Mouse (Mus musculus) activated CD4-positive, CD25-positive, alpha-beta regulatory T cell, adult 4 months (primary cell): ENCODE data around the gene Dbn1. TPM values are rescaled to one million over a fixed set of nuclear protein-coding genes. Genes with fewer than 3 reads are reported as not detected.

Experiments used
- ATAC-seq: one replicate; pipeline ENCODE4 v1.8.0; 2017
- polyA plus RNA-seq, 2 experiments: library from polyadenylated mRNA; unstranded; fragments of 100-300 nt; shearing (Covaris generic); gene quantifications; one replicate each; pipeline ENCODE4 v1.2.1; 2017

Gene Dbn1
- polyA plus RNA-seq: under 1 TPM in 1 of 2 experiments, not detected in 1; 0.25 TPM

- ATAC-seq: no peak
These were observed at the start of gene Dbn1 for GRCm38 (mm10) chr13:55487578-55488498. Gene Dbn1 (minus strand): TSS chr13:55488111.

DNA sequence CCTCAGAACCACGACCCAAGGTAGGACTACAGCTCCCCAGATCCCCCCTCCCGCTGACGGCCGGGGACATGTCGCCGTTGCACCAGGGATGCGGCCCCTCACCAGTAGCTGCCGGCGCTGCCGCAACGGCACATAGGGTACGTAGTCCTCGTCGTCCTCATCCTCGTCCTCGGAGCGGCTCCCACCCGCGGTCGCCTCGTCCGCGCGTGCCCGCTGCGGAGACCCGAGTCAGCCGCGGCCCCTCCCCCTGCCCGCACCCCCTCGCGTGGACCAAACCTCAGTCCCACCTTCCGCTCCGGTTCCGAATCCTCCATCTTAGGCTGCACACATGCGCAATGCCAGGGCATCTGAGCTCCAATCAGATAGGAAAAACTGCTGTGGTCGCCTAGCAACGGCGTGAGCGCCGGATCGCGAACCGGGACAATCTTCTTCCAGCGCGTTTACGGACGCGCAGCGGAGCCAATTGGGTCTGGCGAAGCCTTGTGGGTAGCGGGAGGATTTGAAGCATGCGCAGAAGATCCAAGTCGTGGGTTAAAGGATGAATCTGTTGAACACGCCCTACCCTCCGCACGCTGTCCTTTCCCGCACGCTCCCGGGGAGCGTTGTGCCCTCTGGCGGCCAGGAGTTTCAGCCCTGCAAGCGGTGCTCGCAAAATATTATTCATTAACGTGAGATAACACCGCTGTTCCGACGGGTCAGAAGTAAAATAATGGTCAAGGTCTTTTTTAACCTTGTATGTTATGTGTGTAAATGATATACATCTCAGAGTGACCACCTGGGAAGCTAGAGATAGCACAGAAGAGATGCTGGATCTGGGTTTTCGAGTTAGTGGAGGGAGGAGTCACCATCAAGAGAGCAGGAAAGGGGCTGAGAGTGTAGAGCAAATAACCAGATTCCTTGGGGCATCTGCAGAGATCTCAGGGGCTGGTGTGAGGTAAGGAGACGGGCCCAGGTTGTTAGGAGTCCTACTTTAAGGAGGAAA, 48.6 kb upstream of the Dbn1 start, which contains the start of gene Ddx41:
Ddx41 (minus strand) TSS at position 465 of the 982 bp plus-strand sequence.
- peak; percentile 94 for ATAC-seq

GRCm38 (mm10) chr13:55535796-55536193, 47.9 kb upstream of the Dbn1 start:
- no peak for ATAC-seq

DNA sequence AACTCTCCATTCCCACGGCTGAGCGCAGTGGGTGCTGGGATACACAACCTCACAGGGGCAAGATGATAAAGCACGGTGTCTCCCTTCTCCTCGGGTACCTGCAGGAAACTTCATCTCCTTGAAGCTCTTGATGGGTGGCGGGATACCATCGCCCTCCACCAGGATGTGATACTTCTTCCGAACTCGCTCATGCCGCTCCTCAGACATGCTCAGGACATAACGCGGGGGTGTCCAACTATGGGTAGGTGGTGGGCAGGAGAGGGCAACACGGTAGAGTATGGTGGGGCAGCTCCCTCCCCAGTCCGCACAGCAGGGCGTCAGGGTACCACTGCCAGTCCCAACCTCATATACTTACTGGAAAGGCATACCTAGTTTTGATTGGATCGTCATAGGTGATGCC, 47.3 kb upstream of the Dbn1 start:
- no peak for ATAC-seq

- no peak for ATAC-seq
These were observed 41.4 kb upstream of the Dbn1 start, which contains the start of gene Dok3 for GRCm38 (mm10) chr13:55529198-55529915. Gene Dok3 (minus strand): TSS chr13:55529296.

DNA sequence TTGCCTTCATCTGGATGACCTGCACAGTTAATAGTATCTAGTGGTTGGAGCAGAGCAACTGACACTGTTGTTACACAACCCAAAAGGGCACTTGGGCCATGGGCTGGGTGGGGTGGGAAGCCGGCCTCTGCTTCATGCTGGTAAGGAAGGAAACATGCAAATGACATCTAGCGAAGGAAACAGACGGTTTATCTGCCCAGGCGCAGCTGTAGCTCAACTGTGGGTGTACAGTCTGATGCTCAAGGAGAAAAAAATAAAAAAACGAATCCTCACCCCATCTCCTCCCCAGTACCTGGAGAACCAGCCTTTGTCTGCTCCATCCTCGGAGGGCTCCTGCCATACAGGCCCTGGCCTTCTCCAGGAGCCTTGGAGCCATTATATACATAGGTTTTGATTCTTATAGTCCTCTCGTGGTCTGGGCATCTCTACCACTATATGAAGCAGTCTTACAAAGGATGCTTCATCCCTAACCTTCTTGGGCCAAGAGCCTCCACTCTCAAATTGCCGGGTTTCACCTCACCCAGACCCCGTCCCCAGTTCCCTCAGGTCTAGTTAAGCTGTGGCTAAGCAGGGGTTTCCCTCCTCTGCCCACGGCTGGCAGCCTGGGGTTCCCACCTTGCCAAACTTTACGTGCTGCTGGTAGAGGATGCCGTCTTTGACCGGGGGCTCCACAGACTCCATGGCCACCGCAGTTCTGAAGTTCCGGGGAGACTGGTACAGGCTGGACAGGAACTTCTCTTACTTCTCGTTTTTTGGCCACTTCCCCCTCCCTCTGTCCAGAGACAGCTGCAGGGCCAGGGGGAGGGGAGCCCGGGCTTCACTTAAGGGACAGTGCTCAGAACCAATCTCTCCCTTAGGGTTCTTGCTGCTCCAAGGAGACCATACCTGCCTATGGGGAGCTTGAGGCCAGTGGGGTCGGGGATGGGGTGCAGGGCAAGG, 40.2 kb upstream of the Dbn1 start:
- ATAC-seq: no peak

DNA sequence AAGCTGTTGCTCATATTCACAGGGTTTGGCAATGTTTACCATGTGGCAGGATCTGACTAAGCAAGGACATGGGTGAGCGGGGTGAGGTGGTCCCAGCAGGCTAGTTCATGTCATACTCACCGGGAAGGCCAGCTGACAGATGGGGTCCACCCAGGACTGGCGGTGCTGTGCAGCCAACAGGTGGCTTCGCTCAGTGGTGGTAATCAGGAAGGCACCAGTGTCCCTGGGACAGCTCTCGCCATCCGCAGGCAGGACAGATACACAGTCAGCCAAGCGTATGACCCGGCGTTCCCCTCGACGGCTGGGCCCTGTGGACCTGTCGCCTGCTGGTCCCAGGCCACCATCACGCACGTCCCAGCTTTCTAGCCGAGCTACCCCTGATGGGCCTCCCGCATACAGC, 39.3 kb upstream of the Dbn1 start:
- ATAC-seq: no peak

- ATAC-seq: no peak
These were observed 38.0 kb upstream of the Dbn1 start for GRCm38 (mm10) chr13:55525733-55526553.

DNA sequence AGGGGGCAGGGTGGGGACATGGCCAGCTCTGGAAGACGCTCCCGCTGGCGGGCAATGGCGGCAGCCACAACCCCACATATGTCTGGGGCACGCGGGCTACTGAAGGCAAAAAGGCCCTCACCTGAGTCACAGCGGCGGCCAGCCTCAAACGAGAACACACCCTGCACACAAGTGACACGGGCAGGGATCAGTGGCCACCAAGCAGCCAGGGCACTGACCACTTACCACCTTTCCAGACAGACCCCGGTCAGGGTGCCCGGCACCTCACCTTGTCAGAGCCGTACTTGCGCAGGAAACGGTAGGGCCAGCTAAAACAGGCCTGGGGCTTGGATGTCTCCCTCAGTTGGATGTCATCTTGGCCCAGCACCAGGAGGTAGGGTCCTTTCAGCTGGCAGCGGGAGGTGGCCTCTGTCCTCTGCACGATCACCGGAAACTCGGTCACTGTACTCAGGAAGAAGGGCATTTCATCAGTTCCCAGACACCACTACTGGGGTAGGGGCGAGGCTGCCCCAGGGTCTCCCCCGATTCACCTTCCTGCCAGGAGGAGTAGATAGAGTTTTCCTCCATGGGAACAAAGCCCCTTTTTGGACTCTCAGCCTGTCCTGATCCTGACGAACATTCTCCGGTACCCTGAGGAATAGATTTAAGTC, 36.2 kb upstream of the Dbn1 start:
- ATAC-seq: no peak

- no peak for ATAC-seq
These were observed 35.4 kb upstream of the Dbn1 start for GRCm38 (mm10) chr13:55523278-55523677.

GRCm38 (mm10) chr13:55522730-55523129, 34.8 kb upstream of the Dbn1 start:
- ATAC-seq: no peak

DNA sequence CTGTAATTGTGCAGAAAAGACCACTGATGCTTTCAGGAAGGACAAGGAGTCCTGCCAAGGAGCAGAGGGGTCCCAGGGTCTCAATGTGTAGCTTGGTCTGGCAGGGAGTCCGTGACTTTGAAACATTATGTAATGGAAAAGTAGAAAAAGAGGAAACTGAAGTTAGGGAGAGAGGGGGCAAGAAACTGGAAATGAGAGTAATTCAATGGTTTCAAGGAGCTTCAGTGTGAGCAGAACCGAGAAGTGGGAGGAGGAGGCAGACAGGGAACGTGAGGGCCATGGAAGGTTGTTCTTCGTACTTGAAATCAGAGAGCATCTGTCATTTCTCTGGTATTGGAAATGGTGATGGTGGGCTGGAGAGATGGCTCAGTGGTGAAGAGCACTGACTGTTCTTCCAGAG, 31.7 kb upstream of the Dbn1 start:
- no peak for ATAC-seq

- ATAC-seq: no peak
These were observed 29.0 kb upstream of the Dbn1 start for GRCm38 (mm10) chr13:55516955-55517354.

DNA sequence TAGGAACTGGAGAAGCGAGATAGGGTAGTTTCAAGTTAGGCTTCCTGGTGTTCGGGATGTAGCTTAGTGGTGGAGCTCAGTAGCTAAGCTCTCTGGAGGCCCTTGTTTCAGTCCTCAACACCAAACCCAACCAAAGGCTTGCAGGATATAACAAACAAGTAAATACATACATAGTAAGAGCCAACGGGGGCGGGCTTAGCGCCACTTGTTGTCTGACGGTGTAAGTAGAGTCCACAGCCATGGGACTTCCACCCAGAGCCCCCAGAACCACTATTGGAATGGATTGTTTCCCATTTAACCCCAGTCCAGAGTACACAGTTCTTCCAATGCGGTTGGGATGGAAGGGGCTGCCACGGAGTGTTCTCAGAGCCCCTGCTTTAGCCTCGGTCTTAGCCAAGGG, 25.9 kb upstream of the Dbn1 start:
- no peak for ATAC-seq

GRCm38 (mm10) chr13:55513111-55513748, 25.3 kb upstream of the Dbn1 start, which contains the start of gene Pdlim7:
Gene Pdlim7 (minus strand): TSS chr13:55513676.
- peak; percentile 83 for ATAC-seq

GRCm38 (mm10) chr13:55512379-55513031, 24.6 kb upstream of the Dbn1 start:
- no peak for ATAC-seq

- no peak for ATAC-seq
These were observed 23.6 kb upstream of the Dbn1 start for GRCm38 (mm10) chr13:55511492-55511861.

- ATAC-seq: no peak
These were observed 23.0 kb upstream of the Dbn1 start for GRCm38 (mm10) chr13:55510668-55511491.
